Mouse (Mus musculus) spleen, adult 2 months (tissue): ENCODE measurements at regions not wholly inside any gene's neighbourhood (a gene's known extent, or its start where the extent isn't known, plus 50 kb on each side); places are given as distances from the start of the nearest gene placed in this dataset.

ENCODE experiments used
- DNase-seq, 2 experiments: peaks; one replicate each; pipeline versions ENCODE4 v3.0.0 to v3.0.0-alpha.2; 2012 to 2021; ENCODE audit warnings: low spot score in 2 of 2, low read depth in 1 of 2
- H3K27ac ChIP-seq: fragments of 200-500 bp; 2 replicates; pipeline ENCODE4 v1.5.1; 2012; ENCODE audit warnings: low read length, inconsistent platforms; ENCODE audit not compliant: insufficient read depth
- H3K27me3 ChIP-seq: fragments of 200-500 bp; 2 replicates; pipeline ENCODE4 v1.6.1; 2012; ENCODE audit warnings: mild to moderate bottlenecking, moderate library complexity, low read length, inconsistent platforms; ENCODE audit not compliant: control insufficient read depth, insufficient read depth
- H3K36me3 ChIP-seq: fragments of 200-500 bp; 2 replicates; pipeline ENCODE4 v1.6.1; 2012; ENCODE audit warnings: mild to moderate bottlenecking, low read length, inconsistent platforms; ENCODE audit not compliant: control insufficient read depth, insufficient read depth
- H3K4me1 ChIP-seq: fragments of 200-500 bp; 2 replicates; pipeline ENCODE4 v1.6.1; 2011; ENCODE audit warnings: inconsistent platforms; ENCODE audit not compliant: control insufficient read depth, insufficient read depth, insufficient read length
- H3K4me3 ChIP-seq: fragments of 200-500 bp; 2 replicates; pipeline ENCODE4 v1.5.1; 2011; ENCODE audit warnings: mild to moderate bottlenecking, inconsistent platforms; ENCODE audit not compliant: insufficient read depth, insufficient read length; ENCODE audit errors: extremely low read depth
- CTCF ChIP-seq: fragments of 200-500 bp; IDR thresholded peaks from 2 replicates; pipeline ENCODE4 v1.5.1; 2011; ENCODE audit warnings: mild to moderate bottlenecking, inconsistent platforms; ENCODE audit not compliant: insufficient read depth, insufficient read length, insufficient replicate concordance; ENCODE audit errors: extremely low read depth
- POLR2A ChIP-seq: fragments of 200-500 bp; IDR thresholded peaks from 2 replicates; pipeline ENCODE4 v1.6.1; 2011; ENCODE audit warnings: low read depth, low read length, inconsistent platforms
- WGBS: fragments of 180-500 bp; shearing (Covaris S2); methylation state at CpG from one replicate; pipeline ENCODE4 v1.1.7; 2018; 5-methylcytosine and 5-hydroxymethylcytosine counted together

DNA sequence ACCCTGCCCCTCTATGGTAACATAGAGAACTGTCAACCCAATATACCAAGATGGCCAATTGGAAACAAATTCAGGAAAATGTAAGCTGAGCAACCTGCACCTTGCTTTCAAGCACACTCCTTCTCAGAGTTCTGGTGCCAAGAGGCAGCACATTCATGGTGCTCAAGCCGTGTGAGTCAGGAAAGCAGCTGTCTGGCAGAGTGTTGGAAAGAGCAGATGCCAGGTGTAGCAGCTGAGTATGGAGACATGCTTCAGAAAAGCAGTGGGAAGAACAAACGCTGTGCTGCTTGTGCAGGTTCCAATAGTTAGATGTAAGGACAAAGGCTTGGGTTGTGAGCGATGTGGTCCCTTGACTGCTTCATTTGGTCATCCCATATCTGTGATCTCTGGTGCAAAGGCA is 794.0 kb upstream of the 4930452B06Rik start:
- TF ChIP-seq CTCF (no peak), POLR2A (no peak)
- WGBS, result 94% methylated on average over 3 of the region's 3 CpGs
- no peak for DNase-seq
- H3K36me3 ChIP-seq, result no peaks in the 10 kb centered on the region
- no peaks in the 10 kb centered on the region for H3K4me1 ChIP-seq
- no peak overlapping the region for H3K27ac ChIP-seq
- no peak overlapping the region for H3K4me3 ChIP-seq
- no peaks in the 10 kb centered on the region for H3K27me3 ChIP-seq

DNA sequence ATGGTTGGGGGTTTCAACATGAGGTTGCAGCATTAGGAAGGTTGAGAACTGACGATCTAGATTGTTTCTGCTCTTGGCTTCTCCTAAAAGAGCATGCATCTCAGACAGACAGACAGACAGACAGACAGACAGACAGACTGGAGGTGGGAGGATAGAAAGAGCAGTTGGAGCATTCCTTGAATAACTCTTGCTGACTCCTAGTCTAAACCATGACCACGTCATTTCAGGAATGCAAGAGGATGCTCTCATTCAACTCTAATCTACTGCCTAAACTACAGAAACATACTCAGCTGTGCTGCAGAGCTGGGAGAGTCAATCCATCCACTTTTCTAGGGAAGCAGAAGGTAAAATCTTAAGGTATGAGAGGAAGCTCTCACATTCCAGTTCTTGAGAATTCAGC is 792.8 kb upstream of the 4930452B06Rik start:
- Histone ChIP-seq H3K4me1 (no peaks in the 10 kb centered on the region), H3K27me3 (no peaks in the 10 kb centered on the region), H3K27ac (no peak overlapping the region), H3K36me3 (no peaks in the 10 kb centered on the region), H3K4me3 (no peak overlapping the region)
- 85% methylated on average over 2 of the region's 2 CpGs for WGBS
- TF ChIP-seq POLR2A, result no peak
- TF ChIP-seq CTCF, result no peak
- DNase-seq, result no peak

DNA sequence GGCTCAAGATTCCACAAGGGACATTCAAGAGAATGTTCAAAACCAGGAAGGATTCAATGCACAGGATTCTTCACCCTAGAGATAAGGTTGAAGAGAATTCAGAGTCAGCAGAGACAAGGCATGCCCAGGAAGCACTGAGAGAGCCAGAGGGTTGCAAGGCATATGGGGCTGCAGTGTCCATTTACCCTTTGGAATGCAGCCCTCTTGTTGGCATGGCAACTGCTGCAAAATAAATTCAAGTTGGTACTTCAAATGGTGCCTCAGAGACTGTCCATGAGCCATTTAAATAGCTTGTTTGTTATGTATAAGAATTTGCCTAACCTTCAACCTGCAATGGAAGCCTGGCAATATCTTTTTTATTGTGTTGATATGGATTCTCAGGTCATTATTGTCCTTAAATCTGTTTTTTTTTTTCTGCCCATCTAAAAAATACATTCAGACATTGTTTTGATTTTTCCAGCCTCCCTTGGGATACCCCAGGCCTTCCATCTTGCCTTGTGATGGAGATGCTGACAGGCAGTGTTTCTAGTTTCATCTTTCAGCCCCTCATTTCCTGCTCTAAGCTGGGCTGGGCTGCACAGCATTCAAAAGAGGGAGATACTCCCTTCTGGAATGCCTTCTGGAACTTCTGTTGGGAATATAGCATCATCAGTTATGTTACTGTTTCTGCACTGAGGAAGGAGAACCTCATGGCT is 791.9 kb upstream of the 4930452B06Rik start:
- TF ChIP-seq CTCF (no peak), POLR2A (no peak)
- no peaks in the 10 kb centered on the region for H3K27me3 ChIP-seq
- no peak overlapping the region for H3K4me3 ChIP-seq
- DNase-seq, result no peak
- H3K4me1 ChIP-seq, result no peaks in the 10 kb centered on the region
- no peak overlapping the region for H3K27ac ChIP-seq
- no peaks in the 10 kb centered on the region for H3K36me3 ChIP-seq

DNA sequence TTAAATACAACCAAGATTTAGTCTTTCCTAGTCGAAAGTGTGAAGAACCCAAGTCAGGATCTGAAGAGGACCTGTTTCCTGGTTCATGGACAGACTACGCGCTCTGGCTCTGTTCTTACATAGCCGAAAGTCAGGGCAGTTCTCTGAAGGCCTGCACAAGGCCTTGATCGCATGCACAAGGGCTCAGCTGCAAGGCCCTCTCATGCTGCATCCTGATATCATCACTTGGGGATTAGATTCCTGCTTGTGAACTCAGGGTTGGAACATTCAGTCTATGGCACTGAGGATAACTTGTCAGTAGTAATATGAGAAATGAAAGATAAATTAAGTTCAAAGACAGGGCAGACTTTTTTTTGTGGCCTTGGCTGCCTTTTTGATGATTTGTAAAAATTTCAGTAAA is 789.9 kb upstream of the 4930452B06Rik start:
- Histone ChIP-seq H3K36me3 (no peaks in the 10 kb centered on the region), H3K4me3 (no peak overlapping the region), H3K4me1 (no peaks in the 10 kb centered on the region), H3K27ac (no peak overlapping the region), H3K27me3 (no peaks in the 10 kb centered on the region)
- WGBS, result 91% methylated on average over 5 of the region's 5 CpGs
- DNase-seq, result no peak
- TF ChIP-seq POLR2A (no peak), CTCF (no peak)

DNA sequence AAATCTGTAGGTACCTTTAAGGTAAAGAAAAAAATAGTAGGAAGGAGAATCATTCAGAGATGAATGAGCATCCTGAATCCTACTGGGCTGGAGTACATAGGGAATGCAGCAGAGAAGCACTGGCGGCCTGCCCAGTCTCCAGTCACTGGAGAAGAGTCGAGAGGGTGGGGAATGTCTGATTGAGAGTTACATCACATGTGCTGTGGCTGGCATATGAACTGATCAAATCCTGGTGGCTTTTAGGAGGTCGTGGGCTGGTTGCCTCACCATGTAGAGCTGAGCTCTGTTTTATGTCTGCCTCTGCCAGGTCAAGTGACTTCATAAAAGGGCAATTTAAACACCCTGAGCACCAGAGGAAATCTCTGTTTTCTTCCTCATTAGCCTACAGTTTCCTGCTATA is 783.9 kb upstream of the 4930452B06Rik start:
- 64% methylated on average over 3 of the region's 3 CpGs for WGBS
- no peak for TF ChIP-seq POLR2A
- TF ChIP-seq CTCF, result no peak
- H3K36me3 ChIP-seq, result no peaks in the 10 kb centered on the region
- no peaks in the 10 kb centered on the region for H3K27me3 ChIP-seq
- no peaks in the 10 kb centered on the region for H3K4me1 ChIP-seq
- H3K4me3 ChIP-seq, result no peak overlapping the region
- no peak overlapping the region for H3K27ac ChIP-seq
- no peak for DNase-seq

DNA sequence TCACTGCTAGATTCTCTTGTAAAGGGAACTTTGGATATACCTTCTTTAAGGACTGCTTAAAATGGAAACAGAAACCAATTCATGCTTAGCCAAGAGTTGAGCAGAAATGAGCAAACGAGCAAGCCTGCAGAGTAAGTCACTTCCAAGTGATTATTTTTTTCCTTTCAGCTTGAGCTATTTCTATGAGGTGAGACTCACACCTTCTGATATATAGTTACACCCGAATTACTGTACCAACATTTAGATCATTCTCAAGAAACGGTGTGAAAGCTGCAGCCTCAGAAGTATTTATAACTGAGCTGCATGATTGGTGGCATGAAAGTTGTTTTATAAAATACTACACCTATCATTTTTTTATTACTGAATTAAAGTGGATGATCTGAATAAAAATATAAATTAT is 771.9 kb upstream of the 4930452B06Rik start:
- TF ChIP-seq CTCF, result no peak
- TF ChIP-seq POLR2A, result no peak
- Histone ChIP-seq H3K4me1 (no peaks in the 10 kb centered on the region), H3K27me3 (no peaks in the 10 kb centered on the region), H3K27ac (no peak overlapping the region), H3K4me3 (no peak overlapping the region), H3K36me3 (no peaks in the 10 kb centered on the region)
- WGBS, result 68% methylated on average over 3 of the region's 3 CpGs
- DNase-seq, result no peak

DNA sequence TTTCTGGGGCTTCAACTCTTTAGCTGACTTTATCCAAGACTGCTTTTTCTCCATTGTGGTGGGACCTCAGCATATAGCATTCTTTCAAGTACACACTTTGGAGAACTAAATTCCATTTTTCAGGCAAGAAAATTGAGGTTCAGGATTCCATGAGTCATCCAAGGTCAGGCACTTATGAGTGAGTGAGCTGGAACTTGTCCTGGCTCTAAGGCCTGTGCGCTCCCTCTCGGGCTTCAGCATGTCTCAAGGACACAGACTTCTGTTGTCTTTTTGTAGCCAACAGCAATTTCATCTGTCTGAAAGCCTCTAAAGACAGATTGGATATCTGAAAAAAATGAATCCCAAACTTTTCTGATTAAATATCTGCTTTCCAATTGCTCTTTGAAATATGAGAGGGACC is 769.1 kb upstream of the 4930452B06Rik start:
- H3K4me1 ChIP-seq, result no peaks in the 10 kb centered on the region
- H3K27me3 ChIP-seq, result no peaks in the 10 kb centered on the region
- 92% methylated on average over 2 of the region's 2 CpGs for WGBS
- TF ChIP-seq CTCF, result no peak
- no peak for TF ChIP-seq POLR2A
- no peaks in the 10 kb centered on the region for H3K36me3 ChIP-seq
- no peak overlapping the region for H3K4me3 ChIP-seq
- no peak for DNase-seq
- no peak overlapping the region for H3K27ac ChIP-seq
